Mouse (Mus musculus) embryonic fibroblast, embryonic 13.5 days (primary cell): ENCODE data around the gene Lypd6. TPM values are rescaled to one million over a fixed set of nuclear protein-coding genes. Genes with fewer than 3 reads are reported as not detected.

ENCODE experiments used
- H3K27ac ChIP-seq: 2 replicates; pipeline ENCODE4 v1.5.1; 2012; ENCODE audit warnings: low read length, control low read depth, inconsistent platforms; ENCODE audit not compliant: insufficient read depth
- H3K4me1 ChIP-seq: 2 replicates; pipeline ENCODE4 v1.6.1; 2011; ENCODE audit warnings: low read length; ENCODE audit not compliant: control insufficient read depth, insufficient read depth
- H3K4me3 ChIP-seq: 2 replicates; pipeline ENCODE4 v1.5.1; 2011; ENCODE audit warnings: mild to moderate bottlenecking, control low read depth, low read length; ENCODE audit not compliant: insufficient read depth
- CTCF ChIP-seq: IDR thresholded peaks from 2 replicates; pipeline ENCODE4 v1.5.1; 2011; ENCODE audit warnings: mild to moderate bottlenecking, control low read depth, low read length, moderate library complexity, borderline replicate concordance; ENCODE audit not compliant: insufficient read depth
- POLR2A ChIP-seq: IDR thresholded peaks from 2 replicates; pipeline ENCODE4 v1.6.1; 2011; ENCODE audit warnings: low read depth, mild to moderate bottlenecking, control low read depth, low read length, moderate library complexity
- polyA plus RNA-seq: library from polyadenylated mRNA; stranded (reverse); fragments of >200 nt; gene quantifications from 2 replicates; pipeline ENCODE4 v1.2.4, GENCODE M21; 2011; ENCODE audit warnings: low read depth; ENCODE audit not compliant: missing spikeins, insufficient read length

Gene Lypd6
- polyA plus RNA-seq, 1 experiment: 2.2 TPM

GRCm38 (mm10) chr2:50156009-50156408 lies 89.8 kb downstream of the Lypd6 start:
- Histone ChIP-seq H3K4me3 (no peak overlapping the region), H3K27ac (no peak overlapping the region)
- TF ChIP-seq POLR2A (no peak), CTCF (no peak)

GRCm38 (mm10) chr2:50160069-50160468 lies 93.8 kb downstream of the Lypd6 start:
- H3K4me1 ChIP-seq: no peaks in the 10 kb centered on the region
- no peak overlapping the region for H3K27ac ChIP-seq
- H3K4me3 ChIP-seq: no peak overlapping the region
- TF ChIP-seq CTCF: no peak
- TF ChIP-seq POLR2A: no peak

More at GRCm38 (mm10) chr2:50156009-50156408, 89.8 kb downstream of the Lypd6 start:
- H3K4me1 ChIP-seq: no peaks in the 10 kb centered on the region

GRCm38 (mm10) chr2:50163608-50164007 lies 97.4 kb downstream of the Lypd6 start:
- TF ChIP-seq POLR2A: no peak
- no peak for TF ChIP-seq CTCF
- Histone ChIP-seq H3K27ac (no peak overlapping the region), H3K4me3 (no peak overlapping the region), H3K4me1 (no peaks in the 10 kb centered on the region)

GRCm38 (mm10) chr2:50165277-50165676 lies 99.0 kb downstream of the Lypd6 start:
- Histone ChIP-seq H3K4me1 (no peaks in the 10 kb centered on the region), H3K27ac (no peak overlapping the region), H3K4me3 (no peak overlapping the region)
- TF ChIP-seq POLR2A (no peak), CTCF (no peak)

GRCm38 (mm10) chr2:50166082-50166481 lies 99.9 kb downstream of the Lypd6 start:
- Histone ChIP-seq H3K4me1 (no peaks in the 10 kb centered on the region), H3K27ac (no peak overlapping the region), H3K4me3 (no peak overlapping the region)
- no peak for TF ChIP-seq POLR2A
- TF ChIP-seq CTCF: no peak

GRCm38 (mm10) chr2:50173730-50174528 lies 107.7 kb downstream of the Lypd6 start:
- TF ChIP-seq CTCF: no peak
- no peak for TF ChIP-seq POLR2A
- no peak overlapping the region for H3K27ac ChIP-seq
- H3K4me3 ChIP-seq: no peak overlapping the region
- H3K4me1 ChIP-seq: peaks cover 2% of the 10 kb centered on the region; the same call in 1 of the 2 replicates

- TF ChIP-seq POLR2A (no peak), CTCF (no peak)
- Histone ChIP-seq H3K4me1 (peaks cover 2% of the 10 kb centered on the region; the same call in 1 of the 2 replicates), H3K27ac (no peak overlapping the region), H3K4me3 (no peak overlapping the region)
These were observed 109.5 kb downstream of the Lypd6 start for GRCm38 (mm10) chr2:50175709-50176108.

GRCm38 (mm10) chr2:50179164-50179563 lies 112.9 kb downstream of the Lypd6 start:
- no peak for TF ChIP-seq POLR2A
- TF ChIP-seq CTCF: no peak

GRCm38 (mm10) chr2:50180423-50180822 lies 114.2 kb downstream of the Lypd6 start:
- no peak overlapping the region for H3K4me3 ChIP-seq
- TF ChIP-seq POLR2A (no peak), CTCF (no peak)
- H3K4me1 ChIP-seq: peaks cover 2% of the 10 kb centered on the region; the same call in 1 of the 2 replicates
- no peak overlapping the region for H3K27ac ChIP-seq

More at GRCm38 (mm10) chr2:50179164-50179563, 112.9 kb downstream of the Lypd6 start:
- Histone ChIP-seq H3K4me3 (no peak overlapping the region), H3K27ac (no peak overlapping the region), H3K4me1 (peaks cover 2% of the 10 kb centered on the region; the same call in 1 of the 2 replicates)

GRCm38 (mm10) chr2:50181332-50181731 lies 115.1 kb downstream of the Lypd6 start:
- no peak overlapping the region for H3K4me3 ChIP-seq
- no peak overlapping the region for H3K27ac ChIP-seq
- TF ChIP-seq POLR2A (no peak), CTCF (no peak)
- no peaks in the 10 kb centered on the region for H3K4me1 ChIP-seq
